Mouse (Mus musculus) midbrain, embryonic 13.5 days (tissue): ENCODE results near the gene Fndc4. TPM values are rescaled to one million over a fixed set of nuclear protein-coding genes. Genes with fewer than 3 reads are reported as not detected.

Experiments
- ATAC-seq: fragments of 200-750 bp; cut with Nextera tagmentation; 2 replicates; pipeline ENCODE4 v1.8.0; 2017; ENCODE audit warnings: mild to moderate bottlenecking, moderate TSS enrichment, moderate library complexity
- H3K27ac ChIP-seq: fragments of 300-500 bp; sonication (generic); 2 replicates; pipeline ENCODE4 v1.5.1; 2015; ENCODE audit warnings: inconsistent platforms, mild to moderate bottlenecking, moderate library complexity
- H3K27me3 ChIP-seq: fragments of 300-500 bp; sonication (generic); 2 replicates; pipeline ENCODE4 v1.6.1; 2015; ENCODE audit warnings: mild to moderate bottlenecking, inconsistent platforms
- H3K36me3 ChIP-seq: fragments of 300-500 bp; sonication (generic); 2 replicates; pipeline ENCODE4 v1.6.1; 2015; ENCODE audit warnings: mild to moderate bottlenecking, inconsistent platforms
- H3K4me1 ChIP-seq: fragments of 300-500 bp; sonication (generic); replicated peaks from 2 replicates; pipeline ENCODE4 v1.6.1; 2015; ENCODE audit warnings: inconsistent platforms
- H3K4me2 ChIP-seq: fragments of 300-500 bp; sonication (generic); replicated peaks from 2 replicates; pipeline ENCODE4 v1.6.1; 2015; ENCODE audit warnings: moderate library complexity, mild to moderate bottlenecking, inconsistent platforms
- H3K4me3 ChIP-seq: fragments of 300-500 bp; sonication (generic); replicated peaks from 2 replicates; pipeline ENCODE4 v1.5.1; 2015; ENCODE audit warnings: mild to moderate bottlenecking, inconsistent platforms
- H3K9ac ChIP-seq: fragments of 300-500 bp; sonication (generic); replicated peaks from 2 replicates; pipeline ENCODE4 v1.6.1; 2015; ENCODE audit warnings: mild to moderate bottlenecking, inconsistent platforms
- H3K9me3 ChIP-seq: fragments of 300-500 bp; sonication (generic); 2 replicates; pipeline ENCODE4 v1.6.1; 2016; ENCODE audit warnings: mild to moderate bottlenecking, inconsistent platforms
- WGBS: fragments of 180-500 bp; shearing (Covaris S2); methylation state at CpG from one replicate; pipeline ENCODE4 v1.1.7; 2015; 5-methylcytosine and 5-hydroxymethylcytosine counted together
- polyA plus RNA-seq: library from polyadenylated mRNA; unstranded; fragments of >200 nt; fragmentation: Nextera tagmentation; extraction: Ambion mirVana; gene quantifications from 2 replicates; pipeline ENCODE4 v1.2.1, GENCODE M21; 2015

The Fndc4 gene
- polyA plus RNA-seq, 1 experiment from 2014 or later: 74.5 TPM

DNA sequence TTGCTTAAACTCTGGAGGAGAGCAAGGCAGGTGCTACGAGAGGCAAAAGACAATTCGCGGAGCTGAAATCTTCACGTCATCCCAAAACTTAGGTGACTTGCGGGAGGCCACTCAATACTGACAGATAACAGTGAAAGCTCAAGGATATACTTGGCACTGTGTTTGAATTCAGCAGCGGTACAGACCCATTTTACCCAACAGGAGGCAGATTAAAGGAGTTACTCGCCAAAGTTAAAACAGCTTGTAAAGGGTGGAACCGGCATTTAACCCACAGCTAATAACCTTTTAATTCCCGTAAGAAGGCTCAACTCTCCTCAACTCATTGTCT is 4.6 kb downstream of the Fndc4 start:
- H3K27me3 ChIP-seq: no peaks in the 10 kb centered on the region
- no peak for ATAC-seq
- H3K4me2 ChIP-seq: peak overlapping the region; percentile 84
- peaks cover 18% of the 10 kb centered on the region for H3K36me3 ChIP-seq
- H3K9ac ChIP-seq: peak overlapping the region; percentile 55
- H3K4me1 ChIP-seq: peaks cover 45% of the 10 kb centered on the region
- peak overlapping the region; percentile 87 for H3K27ac ChIP-seq
- 4% methylated on average over 9 of the region's 9 CpGs for WGBS
- no peaks in the 10 kb centered on the region for H3K9me3 ChIP-seq
- H3K4me3 ChIP-seq: peak overlapping the region; percentile 53

DNA sequence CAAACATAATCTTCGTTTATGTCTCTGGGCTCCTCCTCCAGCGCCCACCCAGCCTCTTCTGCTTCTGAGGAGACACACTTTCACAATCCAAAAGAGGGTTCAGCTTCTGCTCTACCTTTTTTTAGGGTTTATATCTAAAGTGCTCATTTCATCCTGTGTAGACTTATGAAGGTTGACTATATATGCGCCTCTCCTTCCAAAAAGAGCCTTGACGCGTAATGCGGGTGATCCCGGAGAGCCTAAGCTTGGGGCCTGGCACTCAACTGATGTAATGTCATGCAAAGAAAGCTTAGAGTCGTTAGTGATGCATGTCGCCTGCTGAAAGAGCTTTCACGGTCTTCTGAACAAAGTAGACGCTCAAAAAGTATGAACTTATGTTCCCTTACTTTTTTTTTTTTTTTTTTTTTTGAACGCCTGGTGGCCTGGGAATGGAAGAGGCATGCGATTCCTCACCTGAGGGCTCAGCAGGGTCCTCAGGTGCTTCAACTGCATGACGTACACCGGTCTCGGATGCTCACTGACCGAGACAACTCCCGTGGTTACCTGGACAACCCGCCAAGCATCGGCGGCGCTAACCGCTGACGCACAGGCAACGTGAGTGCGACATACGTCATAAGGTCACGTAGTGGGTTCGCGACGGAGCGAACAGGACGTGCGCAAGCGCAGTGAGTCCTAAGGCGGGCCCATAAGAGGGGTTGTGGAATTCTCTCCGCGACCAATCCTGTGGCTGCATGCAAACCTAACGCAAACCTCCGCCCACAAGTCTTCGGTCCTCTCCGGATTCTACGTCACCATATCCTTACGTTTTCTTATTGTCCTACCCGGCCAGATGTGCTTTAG is 5.1 kb downstream of the Fndc4 start, which contains the start of gene Ift172:
Gene Ift172, minus strand, starts transcription at position 596 of the 840 bp plus-strand sequence.
- peak; percentile 90 for ATAC-seq
- H3K27ac ChIP-seq: peak within 1 kb of the TSS; percentile 87
- WGBS: 2% methylated on average over 45 of the region's 45 CpGs
- H3K4me3 ChIP-seq: peak within 1 kb of the TSS; percentile 53
- H3K4me2 ChIP-seq: peak within 1 kb of the TSS; percentile 84
- H3K27me3 ChIP-seq: no peaks in the 10 kb centered on the region
- no peaks in the 10 kb centered on the region for H3K9me3 ChIP-seq
- H3K36me3 ChIP-seq: peaks cover 23% of the 10 kb centered on the region
- peak within 1 kb of the TSS; percentile 66 for H3K9ac ChIP-seq
- peaks cover 40% of the 10 kb centered on the region for H3K4me1 ChIP-seq

- Histone ChIP-seq H3K9me3 (no peaks in the 10 kb centered on the region), H3K36me3 (peaks cover 33% of the 10 kb centered on the region), H3K4me2 (peak overlapping the region; percentile 84), H3K4me1 (peaks cover 35% of the 10 kb centered on the region), H3K27ac (no peak overlapping the region), H3K4me3 (0 out of 2 replicates have a peak overlapping the region, but pooled peaks have one; percentile 53), H3K9ac (no peak overlapping the region), H3K27me3 (no peaks in the 10 kb centered on the region)
- 86% methylated on average over 3 of the region's 3 CpGs for WGBS
- ATAC-seq: no peak
These were observed 6.2 kb downstream of the Fndc4 start for GRCm38 (mm10) chr5:31289626-31290230.

- WGBS: 86% methylated on average over 3 of the region's 3 CpGs
- Histone ChIP-seq H3K36me3 (peaks cover 42% of the 10 kb centered on the region), H3K4me3 (no peak overlapping the region), H3K9me3 (no peaks in the 10 kb centered on the region), H3K27ac (no peak overlapping the region), H3K4me2 (no peak overlapping the region), H3K9ac (no peak overlapping the region), H3K27me3 (no peaks in the 10 kb centered on the region), H3K4me1 (peaks cover 25% of the 10 kb centered on the region)
- ATAC-seq: no peak
These were observed 7.2 kb downstream of the Fndc4 start for GRCm38 (mm10) chr5:31288655-31289054.

DNA sequence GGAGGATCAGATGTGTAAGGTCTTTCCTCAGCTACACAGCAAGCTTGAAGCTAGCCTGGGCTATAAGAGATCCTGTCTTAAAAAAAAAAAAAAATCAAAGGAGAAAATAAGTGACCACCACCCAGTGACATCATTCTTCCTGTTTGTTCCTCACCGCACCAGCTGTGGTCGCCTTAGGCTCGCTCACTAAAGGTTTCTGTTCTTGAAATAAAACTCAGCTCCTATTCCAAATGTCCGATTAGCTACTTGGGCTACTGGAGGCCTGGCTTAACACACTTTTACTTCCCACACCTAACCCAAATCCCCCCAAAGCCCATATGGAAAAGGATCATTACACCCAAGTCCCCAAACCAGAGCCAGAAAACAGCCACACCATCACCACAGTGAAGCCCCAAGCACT is 7.7 kb downstream of the Fndc4 start:
- H3K9ac ChIP-seq: no peak overlapping the region
- H3K4me1 ChIP-seq: peaks cover 21% of the 10 kb centered on the region
- H3K36me3 ChIP-seq: peaks cover 42% of the 10 kb centered on the region
- H3K4me3 ChIP-seq: no peak overlapping the region
- no peak for ATAC-seq
- H3K27ac ChIP-seq: no peak overlapping the region
- no peaks in the 10 kb centered on the region for H3K27me3 ChIP-seq
- WGBS: 90% methylated on average over 4 of the region's 4 CpGs
- no peak overlapping the region for H3K4me2 ChIP-seq
- no peaks in the 10 kb centered on the region for H3K9me3 ChIP-seq

- Histone ChIP-seq H3K4me1 (no peaks in the 10 kb centered on the region), H3K4me2 (no peak overlapping the region), H3K27me3 (no peaks in the 10 kb centered on the region), H3K9ac (no peak overlapping the region), H3K4me3 (no peak overlapping the region), H3K36me3 (peaks cover 94% of the 10 kb centered on the region), H3K27ac (no peak overlapping the region), H3K9me3 (no peaks in the 10 kb centered on the region)
- 92% methylated on average over 20 of the region's 20 CpGs for WGBS
- no peak for ATAC-seq
These were observed 16.5 kb downstream of the Fndc4 start for GRCm38 (mm10) chr5:31279245-31279988.

GRCm38 (mm10) chr5:31273018-31273417 is 22.9 kb downstream of the Fndc4 start:
- H3K4me1 ChIP-seq: no peaks in the 10 kb centered on the region
- ATAC-seq: no peak
- H3K27ac ChIP-seq: no peak overlapping the region
- no peaks in the 10 kb centered on the region for H3K9me3 ChIP-seq
- no peak overlapping the region for H3K4me3 ChIP-seq
- H3K9ac ChIP-seq: no peak overlapping the region
- peaks cover 85% of the 10 kb centered on the region for H3K36me3 ChIP-seq
- no peaks in the 10 kb centered on the region for H3K27me3 ChIP-seq
- no peak overlapping the region for H3K4me2 ChIP-seq
- 86% methylated on average over 6 of the region's 6 CpGs for WGBS

- no peak for ATAC-seq
- Histone ChIP-seq H3K4me2 (no peak overlapping the region), H3K4me1 (no peaks in the 10 kb centered on the region), H3K27me3 (no peaks in the 10 kb centered on the region), H3K9ac (no peak overlapping the region), H3K36me3 (peaks cover 93% of the 10 kb centered on the region), H3K9me3 (no peaks in the 10 kb centered on the region), H3K4me3 (no peak overlapping the region), H3K27ac (no peak overlapping the region)
- 51% methylated on average over 6 of the region's 6 CpGs for WGBS
These were observed 28.2 kb downstream of the Fndc4 start for GRCm38 (mm10) chr5:31267686-31268085.

GRCm38 (mm10) chr5:31266101-31266500 is 29.8 kb downstream of the Fndc4 start:
- H3K27me3 ChIP-seq: no peaks in the 10 kb centered on the region
- H3K9ac ChIP-seq: no peak overlapping the region
- H3K4me3 ChIP-seq: no peak overlapping the region
- H3K36me3 ChIP-seq: peaks cover 96% of the 10 kb centered on the region
- H3K4me1 ChIP-seq: no peaks in the 10 kb centered on the region
- no peak for ATAC-seq
- no peak overlapping the region for H3K4me2 ChIP-seq
- no peaks in the 10 kb centered on the region for H3K9me3 ChIP-seq
- H3K27ac ChIP-seq: no peak overlapping the region
- WGBS: 91% methylated on average over 7 of the region's 7 CpGs

GRCm38 (mm10) chr5:31257616-31258015 is 38.3 kb downstream of the Fndc4 start:
- peaks cover 91% of the 10 kb centered on the region for H3K36me3 ChIP-seq
- WGBS: 92% methylated on average over 11 of the region's 11 CpGs
- H3K4me1 ChIP-seq: no peaks in the 10 kb centered on the region
- ATAC-seq: no peak
- H3K9me3 ChIP-seq: no peaks in the 10 kb centered on the region
- no peak overlapping the region for H3K4me3 ChIP-seq
- no peak overlapping the region for H3K27ac ChIP-seq
- H3K4me2 ChIP-seq: no peak overlapping the region
- no peak overlapping the region for H3K9ac ChIP-seq
- no peaks in the 10 kb centered on the region for H3K27me3 ChIP-seq

GRCm38 (mm10) chr5:31255971-31256370 is 39.9 kb downstream of the Fndc4 start:
- no peak overlapping the region for H3K4me3 ChIP-seq
- WGBS: 81% methylated on average over 2 of the region's 2 CpGs

DNA sequence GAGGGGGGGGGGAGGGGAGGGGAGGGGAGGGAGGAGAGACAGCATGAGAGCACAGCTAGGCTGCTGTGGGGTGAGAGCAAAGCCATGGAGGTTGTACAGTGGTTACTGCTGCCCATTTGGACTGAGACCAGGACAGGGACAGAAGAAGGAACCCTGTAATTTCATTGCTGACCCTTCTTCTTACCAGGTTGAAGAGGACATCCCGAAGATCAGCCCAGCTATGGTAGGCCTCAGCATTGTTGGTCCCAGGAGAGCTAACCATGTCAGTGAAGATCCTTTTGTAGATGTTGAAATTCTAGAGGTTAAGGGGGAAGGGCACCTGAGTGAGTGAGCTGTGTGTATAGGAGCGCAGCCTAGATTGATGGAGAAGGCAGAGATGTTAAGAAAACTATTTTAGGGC is 40.5 kb downstream of the Fndc4 start:
- 95% methylated on average over 2 of the region's 2 CpGs for WGBS
- Histone ChIP-seq H3K4me3 (no peak overlapping the region), H3K36me3 (peaks cover 91% of the 10 kb centered on the region), H3K9ac (no peak overlapping the region), H3K9me3 (no peaks in the 10 kb centered on the region), H3K27ac (no peak overlapping the region), H3K4me2 (no peak overlapping the region), H3K4me1 (peaks cover 9% of the 10 kb centered on the region), H3K27me3 (no peaks in the 10 kb centered on the region)
- no peak for ATAC-seq

More at GRCm38 (mm10) chr5:31255971-31256370, 39.9 kb downstream of the Fndc4 start:
- Histone ChIP-seq H3K27me3 (no peaks in the 10 kb centered on the region), H3K4me1 (peaks cover 9% of the 10 kb centered on the region), H3K36me3 (peaks cover 91% of the 10 kb centered on the region), H3K9ac (no peak overlapping the region), H3K9me3 (no peaks in the 10 kb centered on the region), H3K4me2 (no peak overlapping the region), H3K27ac (no peak overlapping the region)
- no peak for ATAC-seq
